Mouse (Mus musculus) neural tube, embryonic 13.5 days (tissue): ENCODE results near the gene Zfhx3. TPM values are rescaled to one million over a fixed set of nuclear protein-coding genes. Genes with fewer than 3 reads are reported as not detected.

Experiments used
- ATAC-seq: fragments of 200-750 bp; cut with Nextera tagmentation; 2 replicates; pipeline ENCODE4 v1.8.0; 2017; ENCODE audit warnings: low read depth, mild to moderate bottlenecking, moderate TSS enrichment, moderate library complexity
- H3K27ac ChIP-seq: fragments of 300-500 bp; sonication (generic); replicated peaks from 2 replicates; pipeline ENCODE4 v1.5.1; 2015; ENCODE audit warnings: moderate library complexity, mild to moderate bottlenecking, inconsistent platforms
- H3K27me3 ChIP-seq: fragments of 300-500 bp; sonication (generic); 2 replicates; pipeline ENCODE4 v1.6.1; 2015; ENCODE audit warnings: mild to moderate bottlenecking, inconsistent platforms
- H3K36me3 ChIP-seq: fragments of 300-500 bp; sonication (generic); 2 replicates; pipeline ENCODE4 v1.6.1; 2015; ENCODE audit warnings: mild to moderate bottlenecking, inconsistent platforms
- H3K4me1 ChIP-seq: fragments of 300-500 bp; sonication (generic); replicated peaks from 2 replicates; pipeline ENCODE4 v1.6.1; 2015; ENCODE audit warnings: inconsistent platforms
- H3K4me2 ChIP-seq: fragments of 300-500 bp; sonication (generic); 2 replicates; pipeline ENCODE4 v1.6.1; 2015; ENCODE audit warnings: inconsistent platforms, mild to moderate bottlenecking, moderate library complexity
- H3K4me3 ChIP-seq: fragments of 300-500 bp; sonication (generic); 2 replicates; pipeline ENCODE4 v1.5.1; 2015; ENCODE audit warnings: mild to moderate bottlenecking, inconsistent platforms
- H3K9ac ChIP-seq: fragments of 300-500 bp; sonication (generic); 2 replicates; pipeline ENCODE4 v1.6.1; 2015; ENCODE audit warnings: moderate library complexity, mild to moderate bottlenecking, inconsistent platforms
- H3K9me3 ChIP-seq: fragments of 300-500 bp; sonication (generic); 2 replicates; pipeline ENCODE4 v1.6.1; 2016; ENCODE audit warnings: inconsistent platforms
- WGBS: fragments of 180-500 bp; shearing (Covaris S2); methylation state at CpG from one replicate; pipeline ENCODE4 v1.1.7; 2015; 5-methylcytosine and 5-hydroxymethylcytosine counted together
- polyA plus RNA-seq: library from polyadenylated mRNA; unstranded; fragments of >200 nt; fragmentation: Nextera tagmentation; extraction: Ambion mirVana; gene quantifications from 2 replicates; pipeline ENCODE4 v1.2.1, GENCODE M21; 2015

Zfhx3 gene
- polyA plus RNA-seq, 1 experiment from 2014 or later = 28.2 TPM

DNA sequence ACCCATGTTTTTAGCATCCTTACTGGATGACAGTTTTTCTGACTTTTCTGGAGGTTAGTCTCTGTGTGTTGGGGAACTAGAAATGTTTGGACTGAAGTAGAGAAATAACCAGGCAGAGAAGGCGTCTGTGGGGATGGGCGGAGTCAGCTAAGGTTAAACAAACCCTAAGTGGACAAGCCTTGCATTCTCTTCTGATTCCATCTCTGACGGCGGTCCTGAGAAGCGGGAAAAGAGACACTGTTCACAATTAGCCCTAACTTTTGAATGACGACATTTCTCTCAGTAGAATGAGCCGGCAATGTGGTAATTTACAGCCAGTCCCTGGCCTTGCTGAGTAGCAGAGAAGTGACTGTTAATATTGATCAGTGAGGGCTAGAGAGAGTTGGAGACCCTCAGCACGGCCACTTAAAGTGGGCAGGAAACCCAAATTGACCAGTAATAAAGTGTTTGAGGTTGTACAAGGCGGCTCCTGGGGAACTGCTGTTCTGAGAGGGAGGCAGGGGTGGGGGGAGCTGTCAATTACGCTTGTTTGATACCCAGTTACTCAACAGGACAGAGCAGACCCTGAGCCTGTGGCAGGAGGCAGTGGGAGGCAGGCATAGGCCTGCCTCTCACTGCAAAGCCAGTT, 162.1 kb downstream of the Zfhx3 start:
- H3K9me3 ChIP-seq = no peaks in the 10 kb centered on the region
- peaks cover 34% of the 10 kb centered on the region for H3K27me3 ChIP-seq
- no peaks in the 10 kb centered on the region for H3K36me3 ChIP-seq
- no peak overlapping the region for H3K4me3 ChIP-seq
- WGBS = 22% methylated on average over 10 of the region's 10 CpGs
- no peak overlapping the region for H3K9ac ChIP-seq
- H3K27ac ChIP-seq = no peak overlapping the region
- peaks cover 39% of the 10 kb centered on the region for H3K4me1 ChIP-seq
- no peak overlapping the region for H3K4me2 ChIP-seq
- no peak for ATAC-seq

DNA sequence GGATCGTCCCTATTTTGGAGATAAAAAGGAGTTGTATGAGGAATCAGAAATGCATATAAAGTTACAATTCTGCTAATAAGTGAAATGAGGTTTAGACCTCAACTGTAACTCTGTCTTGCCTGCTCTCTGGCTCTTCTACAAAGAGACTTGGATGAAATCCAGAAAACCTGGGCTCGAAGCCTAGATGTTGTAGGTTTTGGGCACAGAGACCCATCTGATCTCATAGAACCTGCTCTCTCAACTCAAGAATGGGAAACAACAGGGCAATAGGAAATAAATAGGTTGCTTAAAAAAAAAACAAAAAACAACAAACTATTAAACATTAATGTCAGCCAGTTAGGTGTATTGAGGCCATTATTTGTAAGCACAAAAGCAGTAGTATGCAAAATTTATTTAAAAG, 182.6 kb downstream of the Zfhx3 start:
- Histone ChIP-seq H3K4me3 (no peak overlapping the region), H3K27ac (no peak overlapping the region), H3K36me3 (no peaks in the 10 kb centered on the region), H3K9ac (no peak overlapping the region), H3K27me3 (no peaks in the 10 kb centered on the region), H3K9me3 (no peaks in the 10 kb centered on the region), H3K4me2 (no peak overlapping the region), H3K4me1 (no peaks in the 10 kb centered on the region; the same call in 1 of the 2 replicates)
- WGBS = 85% methylated on average over 2 of the region's 2 CpGs
- no peak for ATAC-seq

DNA sequence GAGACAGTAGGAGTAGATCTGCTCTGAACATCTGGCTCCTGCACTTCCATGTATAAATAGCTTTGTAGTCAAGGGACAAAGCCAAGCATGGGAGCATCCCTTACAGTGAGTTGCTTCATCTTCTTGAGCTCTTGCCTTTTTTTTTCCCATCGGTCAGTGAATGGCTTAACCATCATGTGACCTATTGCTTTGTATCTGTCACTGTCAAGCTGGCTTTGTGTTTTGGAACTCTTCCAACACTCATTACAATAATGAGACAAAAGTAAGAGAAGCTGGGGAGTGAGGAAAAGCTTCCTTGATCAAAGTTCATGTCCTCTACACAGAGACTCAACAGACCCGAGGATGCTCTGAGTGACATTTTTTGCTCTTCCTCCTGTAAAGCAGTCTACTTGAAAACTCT, 183.0 kb downstream of the Zfhx3 start:
- Histone ChIP-seq H3K27ac (no peak overlapping the region), H3K4me2 (no peak overlapping the region), H3K4me3 (no peak overlapping the region), H3K4me1 (no peaks in the 10 kb centered on the region; the same call in 1 of the 2 replicates), H3K9me3 (no peaks in the 10 kb centered on the region), H3K36me3 (no peaks in the 10 kb centered on the region), H3K9ac (no peak overlapping the region), H3K27me3 (no peaks in the 10 kb centered on the region)
- WGBS = 24% methylated on average over 2 of the region's 2 CpGs
- ATAC-seq = no peak

- WGBS = 74% methylated on average over 5 of the region's 5 CpGs
Observed at GRCm38 (mm10) chr8:108146536-108146935, 204.1 kb downstream of the Zfhx3 start.

DNA sequence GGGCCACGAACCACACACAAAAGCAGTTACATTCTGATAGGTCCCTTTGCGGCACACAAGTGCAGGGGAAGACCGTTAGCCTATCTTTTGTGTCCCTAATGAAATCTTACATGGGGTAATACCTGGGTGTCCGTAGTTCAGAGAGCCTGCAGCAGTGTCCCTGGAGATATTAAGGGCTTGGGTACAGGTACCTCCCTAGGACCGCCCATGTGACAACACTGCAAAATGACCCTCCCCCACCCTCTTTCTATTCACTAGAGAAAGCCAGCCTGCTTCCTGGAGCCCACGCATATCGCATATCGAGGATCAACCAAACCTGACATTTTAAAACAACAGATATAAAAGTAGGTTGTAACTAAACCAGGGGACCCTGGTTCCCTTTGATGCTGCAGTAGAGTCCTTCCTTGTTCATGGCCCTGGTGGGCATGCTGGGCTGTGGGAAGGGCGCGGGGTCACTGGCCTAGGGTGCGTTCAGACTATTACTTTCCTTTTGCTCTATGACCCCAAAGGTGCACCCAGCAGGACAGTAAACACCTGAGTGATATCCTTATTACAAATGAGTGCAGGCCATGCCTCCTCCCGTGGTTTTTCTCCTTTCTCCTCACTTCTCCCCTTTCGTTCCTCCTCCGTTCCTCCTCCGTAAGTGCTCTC, 206.3 kb downstream of the Zfhx3 start:
- ATAC-seq = no peak
- 72% methylated on average over 15 of the region's 15 CpGs for WGBS
- H3K36me3 ChIP-seq = no peaks in the 10 kb centered on the region
- no peaks in the 10 kb centered on the region for H3K9me3 ChIP-seq
- H3K4me1 ChIP-seq = no peaks in the 10 kb centered on the region
- H3K4me2 ChIP-seq = no peak overlapping the region
- no peak overlapping the region for H3K27ac ChIP-seq
- no peaks in the 10 kb centered on the region for H3K27me3 ChIP-seq
- no peak overlapping the region for H3K4me3 ChIP-seq
- no peak overlapping the region for H3K9ac ChIP-seq

More at GRCm38 (mm10) chr8:108146536-108146935, 204.1 kb downstream of the Zfhx3 start:
- Histone ChIP-seq H3K4me2 (no peak overlapping the region), H3K27ac (no peak overlapping the region), H3K9ac (no peak overlapping the region), H3K4me3 (no peak overlapping the region), H3K27me3 (no peaks in the 10 kb centered on the region), H3K4me1 (no peaks in the 10 kb centered on the region), H3K36me3 (no peaks in the 10 kb centered on the region), H3K9me3 (no peaks in the 10 kb centered on the region)
- ATAC-seq = no peak

GRCm38 (mm10) chr8:108170804-108171203, 228.4 kb downstream of the Zfhx3 start:
- no peaks in the 10 kb centered on the region for H3K27me3 ChIP-seq
- peak; percentile 81; the same call in 1 of the 2 replicates for ATAC-seq
- WGBS = 49% methylated on average over 14 of the region's 14 CpGs
- H3K36me3 ChIP-seq = no peaks in the 10 kb centered on the region
- H3K4me2 ChIP-seq = peak overlapping the region; percentile 22
- H3K4me1 ChIP-seq = peaks cover 3% of the 10 kb centered on the region; the same call in 1 of the 2 replicates
- no peaks in the 10 kb centered on the region for H3K9me3 ChIP-seq
- H3K9ac ChIP-seq = no peak overlapping the region
- no peak overlapping the region for H3K4me3 ChIP-seq
- H3K27ac ChIP-seq = peak overlapping the region; percentile 83

DNA sequence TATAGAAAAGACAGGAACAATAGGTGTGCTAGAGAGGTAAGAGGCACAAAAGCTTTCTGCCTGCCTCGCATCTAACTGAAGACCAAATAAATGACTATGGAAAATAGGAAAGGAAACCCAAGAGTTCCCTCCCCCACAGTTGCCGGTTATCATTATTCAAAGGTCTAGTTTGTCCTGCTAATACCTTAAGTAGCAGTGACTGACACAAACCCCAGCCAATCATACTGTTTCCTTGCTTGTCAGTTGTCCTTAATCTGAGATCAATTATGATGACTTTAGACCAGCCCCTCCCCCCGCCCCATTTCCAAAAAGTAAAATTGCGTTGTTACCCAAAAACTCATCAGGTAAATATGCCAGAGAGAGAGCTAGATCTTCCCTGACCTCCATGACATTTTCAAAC, 240.9 kb downstream of the Zfhx3 start:
- Histone ChIP-seq H3K27me3 (no peaks in the 10 kb centered on the region), H3K27ac (0 out of 2 replicates have a peak overlapping the region, but pooled peaks have one; percentile 20), H3K4me1 (peaks cover 8% of the 10 kb centered on the region; the same call in 1 of the 2 replicates), H3K36me3 (no peaks in the 10 kb centered on the region), H3K9ac (no peak overlapping the region), H3K4me2 (no peak overlapping the region), H3K4me3 (no peak overlapping the region), H3K9me3 (no peaks in the 10 kb centered on the region)
- no peak for ATAC-seq
- 82% methylated on average over 4 of the region's 4 CpGs for WGBS

GRCm38 (mm10) chr8:108183948-108184347, 241.5 kb downstream of the Zfhx3 start:
- no peak for ATAC-seq
- H3K4me3 ChIP-seq = no peak overlapping the region
- no peaks in the 10 kb centered on the region for H3K9me3 ChIP-seq
- H3K27me3 ChIP-seq = no peaks in the 10 kb centered on the region
- WGBS = 86% methylated on average over 8 of the region's 8 CpGs
- no peak overlapping the region for H3K4me2 ChIP-seq
- H3K4me1 ChIP-seq = peaks cover 8% of the 10 kb centered on the region; the same call in 1 of the 2 replicates
- no peaks in the 10 kb centered on the region for H3K36me3 ChIP-seq
- H3K9ac ChIP-seq = no peak overlapping the region
- no peak overlapping the region for H3K27ac ChIP-seq

GRCm38 (mm10) chr8:108186289-108186688, 243.8 kb downstream of the Zfhx3 start:
- H3K9me3 ChIP-seq = no peaks in the 10 kb centered on the region
- H3K27ac ChIP-seq = no peak overlapping the region
- H3K36me3 ChIP-seq = no peaks in the 10 kb centered on the region
- H3K4me3 ChIP-seq = no peak overlapping the region
- no peak overlapping the region for H3K4me2 ChIP-seq
- no peak overlapping the region for H3K9ac ChIP-seq
- H3K4me1 ChIP-seq = peaks cover 8% of the 10 kb centered on the region; the same call in 1 of the 2 replicates
- ATAC-seq = no peak
- H3K27me3 ChIP-seq = no peaks in the 10 kb centered on the region
- 88% methylated on average over 3 of the region's 3 CpGs for WGBS

- ATAC-seq = no peak
- Histone ChIP-seq H3K27ac (no peak overlapping the region), H3K4me2 (no peak overlapping the region), H3K36me3 (no peaks in the 10 kb centered on the region), H3K9me3 (no peaks in the 10 kb centered on the region), H3K4me1 (no peaks in the 10 kb centered on the region), H3K27me3 (no peaks in the 10 kb centered on the region), H3K9ac (no peak overlapping the region), H3K4me3 (no peak overlapping the region)
- 75% methylated on average over 4 of the region's 4 CpGs for WGBS
Observed at GRCm38 (mm10) chr8:108188044-108188443, 245.6 kb downstream of the Zfhx3 start.

DNA sequence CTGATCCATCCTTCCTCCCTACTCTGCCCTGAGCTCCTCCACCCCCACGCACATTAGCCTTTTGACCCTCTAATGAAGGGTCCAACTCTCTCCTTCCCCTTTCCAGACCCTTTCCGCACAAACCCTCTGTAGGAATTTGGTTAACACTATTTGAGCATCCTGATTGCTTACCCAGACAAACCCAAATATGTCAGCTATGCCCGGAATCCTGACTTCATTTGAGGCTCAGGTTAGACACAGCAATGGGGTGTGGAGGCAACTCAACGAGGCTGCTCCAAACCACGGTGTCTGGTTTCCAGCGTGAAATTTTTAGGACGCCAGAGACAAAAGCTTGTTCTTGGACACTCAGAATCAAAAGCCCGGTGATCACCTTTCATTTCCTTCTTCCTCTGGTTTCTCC, 252.1 kb downstream of the Zfhx3 start:
- WGBS = 57% methylated on average over 8 of the region's 8 CpGs
- H3K9me3 ChIP-seq = no peaks in the 10 kb centered on the region
- no peak for ATAC-seq
- no peak overlapping the region for H3K4me3 ChIP-seq
- no peaks in the 10 kb centered on the region for H3K4me1 ChIP-seq
- no peaks in the 10 kb centered on the region for H3K27me3 ChIP-seq
- H3K27ac ChIP-seq = no peak overlapping the region
- no peaks in the 10 kb centered on the region for H3K36me3 ChIP-seq
- no peak overlapping the region for H3K4me2 ChIP-seq
- no peak overlapping the region for H3K9ac ChIP-seq

GRCm38 (mm10) chr8:108215026-108215425, 272.6 kb downstream of the Zfhx3 start:
- Histone ChIP-seq H3K4me2 (no peak overlapping the region), H3K27ac (no peak overlapping the region), H3K27me3 (no peaks in the 10 kb centered on the region), H3K4me3 (no peak overlapping the region), H3K9me3 (no peaks in the 10 kb centered on the region), H3K9ac (no peak overlapping the region), H3K4me1 (peaks cover 20% of the 10 kb centered on the region), H3K36me3 (no peaks in the 10 kb centered on the region)
- 89% methylated on average over 3 of the region's 3 CpGs for WGBS
- no peak for ATAC-seq
